Mouse (Mus musculus): ENCODE data around the gene Slc47a1.
"Not testable (repeated sequence)": the region's sequence is repeated elsewhere in the genome, so short reads cannot be mapped to it uniquely, and the experiment has no call there.

Gene Slc47a1

GRCm38 (mm10) chr11:61319923-61320567 lies 58.1 kb downstream of the Slc47a1 start:
- in situ Hi-C loops (cut with MboI, MseI) = no loop called here

- in situ Hi-C loops (cut with MboI, MseI) = no loop called here
Measured at GRCm38 (mm10) chr11:61319233-61319922, 58.8 kb downstream of the Slc47a1 start.

- in situ Hi-C loops (cut with MboI, MseI) = no loop called here
Measured at GRCm38 (mm10) chr11:61316864-61317263, 61.3 kb downstream of the Slc47a1 start.

- in situ Hi-C loops (cut with MboI, MseI) = no loop called here
Measured at GRCm38 (mm10) chr11:61310321-61310720, 67.8 kb downstream of the Slc47a1 start.

DNA sequence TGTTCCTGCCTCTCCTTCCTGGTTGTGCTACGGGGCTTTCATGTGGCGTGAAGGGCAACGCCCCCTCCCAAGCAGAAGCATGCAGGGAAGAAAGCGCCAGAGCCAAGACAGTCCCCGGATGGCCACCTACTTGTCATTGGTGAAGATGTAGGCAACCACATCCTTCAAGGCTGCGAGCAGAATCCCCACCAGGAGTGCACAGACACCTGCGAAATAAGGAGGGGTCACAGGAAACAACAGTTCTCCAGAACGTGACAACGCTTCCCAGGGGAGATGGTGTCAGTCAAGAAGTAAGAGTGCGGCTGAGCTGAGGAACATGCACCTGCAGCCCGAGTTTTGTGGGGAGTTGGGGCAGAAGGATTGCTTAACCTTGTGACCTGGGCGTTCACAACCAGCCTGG lies 68.3 kb downstream of the Slc47a1 start:
- in situ Hi-C loops (cut with MboI, MseI) = no loop called here

- in situ Hi-C loops (cut with MboI, MseI) = no loop called here
Measured at GRCm38 (mm10) chr11:61307795-61308194, 70.3 kb downstream of the Slc47a1 start.

GRCm38 (mm10) chr11:61305377-61305776 lies 72.8 kb downstream of the Slc47a1 start:
- in situ Hi-C loops (cut with MboI, MseI) = no loop called here

GRCm38 (mm10) chr11:61304535-61304934 lies 73.6 kb downstream of the Slc47a1 start:
- in situ Hi-C loops (cut with MboI, MseI) = not testable (repeated sequence)

GRCm38 (mm10) chr11:61300716-61301392 lies 77.3 kb downstream of the Slc47a1 start:
- in situ Hi-C loops (cut with MboI, MseI) = no loop called here

GRCm38 (mm10) chr11:61300205-61300604 lies 77.9 kb downstream of the Slc47a1 start:
- in situ Hi-C loops (cut with MboI, MseI) = no loop called here

DNA sequence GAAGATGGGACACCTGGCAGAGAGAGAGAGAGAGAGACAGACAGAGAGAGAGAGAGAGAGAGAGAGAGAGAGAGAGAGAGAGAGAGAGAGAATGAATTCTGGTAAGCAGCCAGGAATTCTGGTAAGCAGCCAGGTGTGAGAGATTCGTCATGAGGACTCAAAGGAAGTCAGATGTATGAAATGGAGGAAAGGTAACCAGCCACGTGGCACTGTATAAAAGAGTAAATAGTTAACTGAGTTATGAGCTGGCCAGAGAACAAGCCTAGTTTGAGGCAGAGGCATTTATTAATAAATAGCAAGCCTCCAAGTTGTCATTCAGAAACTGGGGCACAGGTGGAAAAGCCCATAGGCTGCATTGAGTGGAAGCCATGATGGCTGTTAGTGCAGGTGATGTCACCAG lies 80.2 kb downstream of the Slc47a1 start:
- in situ Hi-C loops (cut with MboI, MseI) = no loop called here

DNA sequence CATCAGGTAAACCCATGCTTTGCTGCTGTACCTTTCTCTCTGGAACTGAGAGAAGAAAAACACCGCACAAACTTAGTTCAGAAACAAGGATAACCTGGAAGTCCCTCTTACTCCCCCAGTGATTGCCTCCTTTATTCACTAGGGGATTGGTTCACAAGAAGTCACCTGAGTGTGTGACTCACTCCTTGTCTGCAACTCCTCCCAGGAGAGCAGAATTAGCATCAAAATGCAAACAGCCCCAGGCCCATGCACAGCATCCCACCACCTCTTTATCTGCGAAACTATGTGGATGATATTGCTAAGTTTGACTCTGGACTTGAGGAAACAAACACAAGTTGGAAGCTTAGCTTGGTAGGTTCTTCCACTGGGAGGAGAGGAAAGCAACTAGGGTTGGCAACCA lies 80.8 kb downstream of the Slc47a1 start:
- in situ Hi-C loops (cut with MboI, MseI) = no loop called here

- in situ Hi-C loops (cut with MboI, MseI) = no loop called here
Measured at GRCm38 (mm10) chr11:61296556-61296955, 81.6 kb downstream of the Slc47a1 start.

- in situ Hi-C loops (cut with MboI, MseI) = no loop called here
Measured at GRCm38 (mm10) chr11:61295556-61295955, 82.6 kb downstream of the Slc47a1 start.

GRCm38 (mm10) chr11:61294431-61294830 lies 83.7 kb downstream of the Slc47a1 start:
- in situ Hi-C loops (cut with MboI, MseI) = no loop called here

All from T-helper 2 cell (primary cell).